Mouse (Mus musculus) CH12.LX (cell line): Measurements from ENCODE around the gene Far2. TPM values are rescaled to one million over a fixed set of nuclear protein-coding genes. Genes with fewer than 3 reads are reported as not detected.

Experiments used
- DNase-seq: peaks from one replicate; pipeline ENCODE4 v3.0.0-alpha.2; 2013; ENCODE audit errors: extremely low read depth
- H3K27ac ChIP-seq: 2 replicates; pipeline ENCODE4 v1.5.1; 2012; ENCODE audit warnings: low read depth, mild to moderate bottlenecking, control low read depth, moderate library complexity; ENCODE audit not compliant: insufficient read depth
- H3K27me3 ChIP-seq: replicated peaks from 2 replicates; pipeline ENCODE3; 2012; ENCODE audit warnings: inconsistent platforms
- H3K36me3 ChIP-seq, 2 experiments: replicated peaks in 1 of 2; 2 replicates each; pipeline versions ENCODE3 to v1.6.1; 2012; ENCODE audit warnings: inconsistent platforms in 1 of 2, low read length in 1 of 2, mild to moderate bottlenecking in 1 of 2, mixed read lengths in 1 of 2, moderate library complexity in 1 of 2; ENCODE audit not compliant: control insufficient read depth in 1 of 2, insufficient read depth in 1 of 2
- H3K4me1 ChIP-seq, 2 experiments: 2 replicates each; pipeline ENCODE4 v1.6.1; 2012; ENCODE audit warnings: inconsistent platforms in 1 of 2, moderate library complexity in 1 of 2; ENCODE audit not compliant: insufficient read depth in 2 of 2, control insufficient read depth in 1 of 2
- H3K4me2 ChIP-seq: 2 replicates; pipeline ENCODE4 v1.6.1; 2012; ENCODE audit warnings: low read depth, mild to moderate bottlenecking, control low read depth; ENCODE audit not compliant: poor library complexity, insufficient read depth, severe bottlenecking
- H3K4me3 ChIP-seq, 3 experiments: fragments of 150-350 bp in 1 of 3; sonication (generic) in 1 of 3; replicated peaks in 1 of 3; 2 replicates each; pipeline versions ENCODE3 to v1.5.1; 2011 to 2012; ENCODE audit warnings: low read depth in 2 of 3, low read length in 2 of 3, mild to moderate bottlenecking in 2 of 3, moderate library complexity in 2 of 3, control low read depth in 1 of 3, improper control_type of control experiment in 1 of 3, inconsistent platforms in 1 of 3, mixed read lengths in 1 of 3; ENCODE audit not compliant: poor library complexity in 1 of 3
- H3K79me2 ChIP-seq: replicated peaks from 2 replicates; pipeline ENCODE4 v1.6.1; 2012; ENCODE audit warnings: mild to moderate bottlenecking, moderate library complexity; ENCODE audit not compliant: control insufficient read depth, poor library complexity, insufficient read depth, severe bottlenecking; ENCODE audit errors: extremely low read depth
- H3K9ac ChIP-seq: 2 replicates; pipeline ENCODE4 v1.6.1; 2012; ENCODE audit warnings: low read depth, mild to moderate bottlenecking, control low read depth, moderate library complexity; ENCODE audit not compliant: insufficient read depth
- H3K9me3 ChIP-seq: replicated peaks from 2 replicates; pipeline ENCODE3; 2012; ENCODE audit warnings: low read length, inconsistent platforms, mixed read lengths
- BHLHE40 ChIP-seq: IDR thresholded peaks from 2 replicates; pipeline ENCODE4 v1.6.1; 2011; ENCODE audit warnings: mild to moderate bottlenecking, low read depth, low read length, improper control_type of control experiment
- CHD1 ChIP-seq: IDR thresholded peaks from 2 replicates; pipeline ENCODE4 v1.6.1; 2012; ENCODE audit warnings: low read depth, low read length, improper control_type of control experiment, inconsistent platforms
- CTCF ChIP-seq, 2 experiments: IDR thresholded peaks in 1 of 2; conservative IDR thresholded peaks in 1 of 2; 2 replicates each; pipeline ENCODE4 v1.5.1; 2011 to 2012; ENCODE audit warnings: low read depth in 2 of 2, low read length in 2 of 2, improper control_type of control experiment in 1 of 2, inconsistent platforms in 1 of 2, mild to moderate bottlenecking in 1 of 2, moderate library complexity in 1 of 2
- E2F4 ChIP-seq: IDR thresholded peaks from 2 replicates; pipeline ENCODE4 v1.6.1; 2011; ENCODE audit warnings: low read depth, low read length, improper control_type of control experiment; ENCODE audit not compliant: insufficient replicate concordance
- ELF1 ChIP-seq: IDR thresholded peaks from 2 replicates; pipeline ENCODE4 v1.6.1; 2014; ENCODE audit warnings: low read depth, mild to moderate bottlenecking, inconsistent platforms, low read length, improper control_type of control experiment
- GABPA ChIP-seq: IDR thresholded peaks from 2 replicates; pipeline ENCODE4 v1.6.1; 2012; ENCODE audit warnings: low read depth, low read length, improper control_type of control experiment, inconsistent platforms; ENCODE audit not compliant: insufficient replicate concordance
- KAT2A ChIP-seq: IDR thresholded peaks from 2 replicates; pipeline ENCODE4 v1.6.1; 2012; ENCODE audit warnings: low read length, improper control_type of control experiment, inconsistent platforms; ENCODE audit not compliant: insufficient replicate concordance
- MAFK ChIP-seq: IDR thresholded peaks from 2 replicates; pipeline ENCODE4 v1.6.1; 2011; ENCODE audit warnings: low read length, improper control_type of control experiment; ENCODE audit not compliant: insufficient replicate concordance
- MAX ChIP-seq: IDR thresholded peaks from 2 replicates; pipeline ENCODE4 v1.6.1; 2011; ENCODE audit warnings: low read length, improper control_type of control experiment
- MXI1 ChIP-seq: IDR thresholded peaks from 2 replicates; pipeline ENCODE4 v1.6.1; 2011; ENCODE audit warnings: mild to moderate bottlenecking, low read depth, low read length, improper control_type of control experiment
- MYC ChIP-seq: IDR thresholded peaks from 2 replicates; pipeline ENCODE4 v1.6.1; 2011; ENCODE audit warnings: low read depth, mild to moderate bottlenecking, improper control_type of control experiment, low read length
- PAX5 ChIP-seq: IDR thresholded peaks from 2 replicates; pipeline ENCODE4 v1.6.1; 2012; ENCODE audit warnings: low read length, inconsistent platforms, mixed read lengths
- POLR2AphosphoS2 ChIP-seq: IDR thresholded peaks from 2 replicates; pipeline ENCODE4 v1.6.1; 2011; ENCODE audit warnings: low read depth, low read length, improper control_type of control experiment
- RCOR1 ChIP-seq: conservative IDR thresholded peaks from 2 replicates; pipeline ENCODE4 v1.6.1; 2012; ENCODE audit warnings: low read depth, mild to moderate bottlenecking, inconsistent platforms, low read length, improper control_type of control experiment
- SIN3A ChIP-seq: IDR thresholded peaks from 2 replicates; pipeline ENCODE4 v1.6.1; 2012; ENCODE audit warnings: low read length, improper control_type of control experiment, inconsistent platforms
- SMC3 ChIP-seq: IDR thresholded peaks from 2 replicates; pipeline ENCODE4 v1.6.1; 2011; ENCODE audit warnings: low read depth, low read length, improper control_type of control experiment
- UBTF ChIP-seq: IDR thresholded peaks from 2 replicates; pipeline ENCODE4 v1.6.1; 2012; ENCODE audit warnings: low read depth, mild to moderate bottlenecking, inconsistent platforms, low read length, improper control_type of control experiment, moderate library complexity
- USF1 ChIP-seq: IDR thresholded peaks from 2 replicates; pipeline ENCODE4 v1.6.1; 2014; ENCODE audit warnings: low read depth, mild to moderate bottlenecking, inconsistent platforms, low read length, improper control_type of control experiment
- USF2 ChIP-seq: conservative IDR thresholded peaks from 2 replicates; pipeline ENCODE4 v1.6.1; 2011; ENCODE audit warnings: low read depth, low read length, improper control_type of control experiment
- ZKSCAN1 ChIP-seq: IDR thresholded peaks from 2 replicates; pipeline ENCODE4 v1.6.1; 2012; ENCODE audit warnings: low read depth, inconsistent platforms, low read length, improper control_type of control experiment, borderline replicate concordance
- ZMIZ1 ChIP-seq: IDR thresholded peaks from 2 replicates; pipeline ENCODE4 v1.6.1; 2012; ENCODE audit warnings: low read depth, mild to moderate bottlenecking, inconsistent platforms, low read length, improper control_type of control experiment
- dilution Hi-C: fragments of 300-500 bp; cut with MboI; formaldehyde crosslinking; loops from 2 replicates; pipeline ENCODE4 v1.14.3; 2020; ENCODE audit warnings: low sequenced_read_pairs; ENCODE audit not compliant: extremely low pct_unique_long_range_greater_than_20kb, extremely low pct_ligation_motif_present
- in situ Hi-C: fragments of 300-500 bp; cut with MboI; formaldehyde crosslinking; loops from 3 replicates; pipeline ENCODE4 v1.14.3; 2019; ENCODE audit warnings: low sequenced_read_pairs, low pct_ligation_motif_present, low pct_unique_long_range_greater_than_20kb, mixed read lengths
- polyA plus RNA-seq: library from polyadenylated mRNA; unstranded; fragments of >175 nt; gene quantifications from 2 replicates; pipeline ENCODE4 v1.2.1, GENCODE M21; 2012; ENCODE audit warnings: low read depth; ENCODE audit not compliant: insufficient read length
- total RNA-seq, 2 experiments: library from RNA; depleted of rRNA; stranded (reverse); fragments of 300-350 nt in 1 of 2; fragments of >200 nt in 1 of 2; gene quantifications; 2 replicates each; pipeline ENCODE4 v1.2.3; 2012 to 2014

The Far2 gene
- total and polyA plus RNA-seq, 3 experiments, result 0.51 to 1.6 TPM; not detected in 1

DNA sequence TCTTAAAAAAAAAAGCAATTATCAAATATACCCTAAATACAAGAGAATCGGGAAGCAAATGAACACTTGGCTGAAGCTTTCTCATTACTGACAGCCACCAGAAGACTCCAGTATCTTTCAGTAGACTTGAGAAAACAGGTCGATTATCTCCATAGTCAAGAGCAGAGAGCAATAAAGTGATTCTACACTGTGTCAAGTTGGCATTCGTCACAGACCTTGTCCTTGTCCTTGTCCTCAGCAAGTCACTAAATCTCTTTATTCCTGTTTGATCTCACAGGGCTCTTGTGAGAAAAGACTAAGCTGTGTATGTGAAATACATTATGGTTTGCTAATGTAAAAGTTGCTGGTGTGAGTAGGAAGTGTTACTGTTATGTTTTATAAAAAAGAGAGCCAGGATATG is 16.1 kb downstream of the Far2 start:
- no peak for DNase-seq
- dilution Hi-C loops (no loop called here), in situ Hi-C loops (no loop called here)
- Histone ChIP-seq H3K9me3 (no peaks in the 10 kb centered on the region), H3K4me3 (no peak overlapping the region), H3K36me3 (no peaks in the 10 kb centered on the region), H3K4me2 (no peak overlapping the region), H3K27ac (no peak overlapping the region), H3K27me3 (no peaks in the 10 kb centered on the region), H3K9ac (no peak overlapping the region), H3K4me1 (no peaks in the 10 kb centered on the region), H3K79me2 (no peaks in the 10 kb centered on the region)
- TF ChIP-seq MAFK (no peak), MAX (no peak), USF2 (no peak), UBTF (no peak), USF1 (no peak), SMC3 (no peak), GABPA (no peak), CTCF (conservative IDR thresholded peaks at IDR 0.05 in 1 of 2, IDR thresholded peaks at IDR 0.05 in 1 of 2; ENCODE audit: low read depth in 2 of 2, low read length in 2 of 2) (no peak), KAT2A (no peak), ZKSCAN1 (no peak), ZMIZ1 (no peak), E2F4 (no peak), BHLHE40 (no peak), POLR2AphosphoS2 (no peak), ELF1 (no peak), CHD1 (no peak)

- H3K27ac ChIP-seq, result no peak overlapping the region
- H3K4me2 ChIP-seq, result no peak overlapping the region
- DNase-seq, result no peak
- TF ChIP-seq RCOR1 (no peak), PAX5 (no peak), MXI1 (no peak), SIN3A (no peak), MYC (no peak)
- no peaks in the 10 kb centered on the region for H3K27me3 ChIP-seq
- in situ Hi-C loops (no loop called here), dilution Hi-C loops (no loop called here)
- H3K4me1 ChIP-seq, result no peaks in the 10 kb centered on the region
- no peak overlapping the region for H3K9ac ChIP-seq
- no peaks in the 10 kb centered on the region for H3K79me2 ChIP-seq
- no peak overlapping the region for H3K4me3 ChIP-seq
- H3K36me3 ChIP-seq, result no peaks in the 10 kb centered on the region
- H3K9me3 ChIP-seq, result no peaks in the 10 kb centered on the region
Measured at GRCm38 (mm10) chr6:148066267-148066666, 19.2 kb downstream of the Far2 start.
